Mouse (Mus musculus) adrenal gland, postnatal 14 days (tissue): Measurements from ENCODE around the gene Mrps18a. TPM values are rescaled to one million over a fixed set of nuclear protein-coding genes. Genes with fewer than 3 reads are reported as not detected.

Experiments used
- DNase-seq: peaks from one replicate; pipeline ENCODE4 v3.0.0; 2021; ENCODE audit warnings: mixed read lengths
- long read RNA-seq, 2 experiments: library from polyadenylated mRNA; stranded (forward); transcript quantifications; one replicate each; pipeline ENCODE4 v2.0.0; 2021
- total RNA-seq: library from RNA; stranded (reverse); gene quantifications from 2 replicates; pipeline ENCODE4 v1.2.3, GENCODE M21; 2021

Gene Mrps18a
- total RNA-seq: 107 and 111 TPM in 2 replicates
- long read RNA-seq, experiment 1, transcript Mrps18a-201 (6 exons, 884 nt): major isoform, 130 of 147 reads
- long read RNA-seq, experiment 1, partial matches to known transcripts: 0 of 147 reads
- long read RNA-seq, experiment 1, other reads (novel, unspliced or antisense): 16 of 147 reads
- long read RNA-seq, experiment 2, transcript Mrps18a-201 (6 exons, 884 nt): major isoform, 119 of 130 reads
- long read RNA-seq, experiment 2, partial matches to known transcripts: 3 of 130 reads
- long read RNA-seq, experiment 2, other reads (novel, unspliced or antisense): 7 of 130 reads

GRCm38 (mm10) chr17:46110402-46111289 is at the start of gene Mrps18a:
TSS of gene Mrps18a (plus strand) at chr17:46110986.
- peak; percentile 93 for DNase-seq

GRCm38 (mm10) chr17:46063283-46063973 is 47.4 kb upstream of the Mrps18a start:
- DNase-seq: peak; percentile 24

DNA sequence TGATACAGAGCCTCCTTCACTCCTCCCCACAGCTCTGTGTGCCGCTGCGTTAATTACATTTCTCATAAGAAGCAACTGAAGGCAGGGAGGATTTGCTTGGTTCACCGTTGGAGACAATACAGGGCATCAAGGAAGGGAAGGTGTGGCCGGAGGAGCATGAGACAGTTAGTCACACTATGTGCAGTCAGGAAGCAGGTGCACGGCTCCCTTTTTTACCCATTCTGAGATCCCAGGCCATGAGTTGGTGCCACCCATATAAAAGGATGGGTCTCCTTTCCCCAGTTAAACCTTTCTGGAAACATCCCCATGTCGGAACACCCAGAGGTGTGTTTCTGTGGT is 46.8 kb upstream of the Mrps18a start:
- no peak for DNase-seq

GRCm38 (mm10) chr17:46070046-46070445 is 40.7 kb upstream of the Mrps18a start:
- DNase-seq: peak; percentile 52

GRCm38 (mm10) chr17:46071531-46071930 is 39.3 kb upstream of the Mrps18a start:
- DNase-seq: no peak

DNA sequence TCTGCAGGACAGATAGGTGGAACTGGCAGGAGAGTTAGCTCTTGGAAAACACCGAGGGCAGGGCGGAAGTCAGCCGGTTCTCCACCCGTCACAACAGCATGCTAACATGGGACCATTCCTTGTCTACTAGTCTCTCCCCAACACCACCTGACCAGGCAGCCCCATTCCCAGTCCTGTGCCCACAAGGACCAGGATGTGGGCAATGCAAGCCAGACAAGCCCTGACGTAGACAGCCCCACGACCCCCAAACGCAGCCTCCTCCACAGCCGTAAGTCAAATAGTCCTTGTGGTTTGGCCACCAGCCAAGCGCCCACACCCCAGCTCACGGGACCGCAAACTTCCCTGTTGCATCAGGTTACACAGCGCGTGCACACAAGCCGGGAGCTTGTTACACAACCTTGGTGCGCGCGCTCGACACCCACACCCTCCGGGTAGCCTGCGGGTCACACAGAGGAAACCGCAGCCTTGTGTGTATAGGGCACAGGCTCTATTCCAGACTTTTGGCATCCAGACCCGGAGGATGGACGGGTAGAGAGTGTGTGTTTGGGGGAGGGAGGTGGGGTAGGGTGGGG is 37.0 kb upstream of the Mrps18a start:
- DNase-seq: peak; percentile 90

DNA sequence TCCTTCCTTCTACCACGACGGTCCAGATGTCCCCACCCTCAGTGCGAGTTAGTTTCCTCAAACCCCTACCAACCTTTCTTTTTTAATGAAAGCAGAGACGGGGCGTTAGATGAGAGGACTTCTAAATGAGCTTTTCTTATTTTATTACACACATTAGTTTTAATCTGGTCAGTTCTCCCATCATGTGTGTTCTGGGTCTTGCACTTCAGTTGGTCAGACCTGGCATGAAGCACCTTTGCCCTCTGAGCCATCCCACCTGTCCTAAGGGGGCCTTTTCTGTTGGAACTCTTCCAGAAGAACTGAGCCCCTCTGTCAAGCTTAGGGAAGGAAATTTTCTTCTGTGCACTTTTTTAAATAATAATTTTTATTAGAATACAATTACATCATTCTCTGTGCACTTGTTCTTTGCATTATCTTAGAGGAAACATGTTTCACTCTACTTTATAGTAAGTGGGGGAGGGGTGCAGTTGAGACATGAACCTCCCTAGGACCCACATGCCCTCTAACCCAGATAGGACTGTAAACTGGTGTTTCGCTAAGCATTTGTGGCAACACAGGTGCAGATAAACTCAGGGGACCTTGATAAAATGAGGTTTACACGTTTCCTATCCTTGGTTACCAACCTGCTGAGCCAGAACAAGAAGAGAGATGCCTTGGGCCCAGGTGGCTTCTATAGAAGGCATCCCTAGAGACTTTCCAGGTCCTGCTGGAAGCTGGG is 36.2 kb upstream of the Mrps18a start:
- DNase-seq: no peak

DNA sequence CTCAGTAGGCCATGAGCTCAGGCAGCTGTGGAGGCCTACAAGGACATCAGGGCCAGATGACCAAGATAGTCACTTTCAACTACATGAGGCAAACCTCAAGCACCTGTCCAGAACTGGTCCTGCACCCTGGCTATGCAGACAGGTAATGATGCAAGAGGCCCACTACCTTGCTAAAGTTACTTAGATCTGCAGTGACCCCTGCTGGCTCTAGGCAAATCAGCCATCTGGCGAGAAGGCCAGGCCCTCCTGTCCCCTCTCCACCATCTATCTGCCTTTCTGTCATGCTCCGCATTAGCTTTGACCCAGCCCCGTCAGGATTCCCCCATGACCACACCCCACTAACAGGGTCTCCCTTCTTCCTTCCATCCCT is 35.7 kb upstream of the Mrps18a start:
- DNase-seq: peak; percentile 65

DNA sequence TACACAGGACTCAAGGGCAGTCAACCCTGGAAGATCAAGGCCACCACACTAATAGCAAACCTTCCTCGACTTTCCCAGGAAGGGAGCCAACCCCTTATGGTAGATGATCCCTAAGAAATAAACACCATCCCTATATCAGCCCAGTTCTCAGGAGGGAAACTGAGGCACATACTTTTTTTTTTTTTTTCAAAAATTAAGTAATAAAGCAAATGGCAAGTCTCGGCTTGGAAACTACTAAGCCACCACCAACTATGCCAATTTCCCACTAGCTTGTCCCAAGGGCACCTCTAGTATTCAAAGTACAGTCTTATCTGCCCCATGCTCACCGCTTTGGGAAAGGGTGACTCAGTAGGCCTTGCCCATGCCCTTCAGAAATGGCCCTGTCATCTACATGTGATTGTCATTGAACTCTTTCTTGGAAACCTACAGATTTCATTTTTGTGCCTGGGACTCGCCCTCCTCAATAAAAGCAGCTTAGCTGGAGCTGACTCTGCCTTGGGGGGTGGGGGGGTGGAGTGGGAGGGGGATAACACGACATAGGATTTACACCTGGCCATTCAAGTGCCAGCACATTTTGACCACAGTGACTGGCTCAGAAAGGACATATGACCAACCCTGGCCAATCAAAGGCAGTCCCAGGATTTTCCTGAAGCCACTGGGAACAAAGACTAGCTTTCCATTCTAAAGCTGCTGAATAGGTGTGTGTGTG is 35.1 kb upstream of the Mrps18a start:
- DNase-seq: peak; percentile 63

GRCm38 (mm10) chr17:46076260-46076551 is 34.6 kb upstream of the Mrps18a start:
- DNase-seq: no peak

DNA sequence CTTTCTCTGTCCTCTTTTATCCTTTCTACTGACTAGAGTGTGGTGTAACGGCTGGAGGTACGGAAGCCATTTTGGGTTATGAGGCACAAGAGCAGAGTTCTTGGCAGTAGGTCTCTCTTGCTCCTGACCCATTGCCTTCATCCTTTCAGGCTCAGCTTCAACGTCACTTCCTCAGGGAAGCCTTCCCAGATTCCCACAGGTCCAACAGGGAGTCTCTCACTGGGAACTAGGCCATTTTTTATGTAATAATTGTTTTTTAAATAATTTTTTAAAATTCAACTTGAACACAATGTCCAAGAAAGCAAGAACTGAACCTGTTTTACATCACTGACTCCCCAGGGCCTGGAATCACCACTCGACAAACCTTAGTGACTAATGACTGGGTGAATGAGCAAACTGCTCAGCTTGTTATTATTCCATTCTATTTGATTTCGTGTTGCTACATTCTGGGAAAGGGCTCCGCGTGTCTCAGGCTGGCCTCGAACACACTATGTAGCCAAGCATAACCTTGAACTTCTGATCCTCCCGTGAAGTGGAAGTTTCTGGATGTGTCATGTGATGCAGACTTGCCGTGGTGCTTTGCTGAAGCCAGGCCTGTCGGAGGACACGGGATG is 32.8 kb upstream of the Mrps18a start:
- DNase-seq: peak; percentile 28

DNA sequence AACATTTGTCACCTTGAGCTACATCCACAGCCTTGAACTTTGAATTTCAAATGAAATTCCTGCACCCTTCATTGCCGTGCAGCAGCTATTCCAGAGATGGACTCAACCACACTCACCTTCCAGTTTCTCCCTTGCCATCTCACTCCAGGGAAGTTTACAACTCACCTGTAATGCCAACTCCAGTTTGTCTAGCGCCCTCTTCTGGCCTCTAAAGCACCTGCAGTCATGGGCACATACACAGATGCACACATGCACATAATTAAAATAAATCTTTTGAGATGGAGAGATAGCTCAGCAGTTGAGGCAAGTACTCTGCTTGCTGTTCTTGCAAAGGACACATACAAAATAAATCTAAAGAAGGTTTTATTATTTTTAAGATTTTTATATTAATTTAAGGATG is 31.7 kb upstream of the Mrps18a start:
- DNase-seq: no peak

DNA sequence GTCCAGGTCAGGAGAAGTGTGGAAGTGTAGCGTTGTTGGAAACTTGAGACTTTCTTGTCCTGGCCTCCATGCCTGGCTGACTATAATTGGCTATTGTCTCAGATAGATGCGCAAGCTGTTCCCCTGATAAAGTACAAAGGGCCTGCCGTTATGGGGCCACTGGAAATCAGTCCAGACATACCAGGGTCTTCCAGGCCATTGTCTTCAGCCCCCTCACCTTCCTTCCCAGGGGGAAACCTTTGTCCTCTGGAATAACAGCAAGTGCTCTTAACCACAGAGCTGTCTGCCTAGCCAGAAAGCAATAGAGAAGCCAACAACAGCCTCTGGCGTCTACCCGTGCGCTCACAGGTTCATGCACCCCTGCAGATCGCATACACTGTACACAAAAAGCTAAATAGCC is 30.4 kb upstream of the Mrps18a start:
- DNase-seq: no peak

- no peak for DNase-seq
Measured at GRCm38 (mm10) chr17:46081042-46081441, 29.7 kb upstream of the Mrps18a start.

DNA sequence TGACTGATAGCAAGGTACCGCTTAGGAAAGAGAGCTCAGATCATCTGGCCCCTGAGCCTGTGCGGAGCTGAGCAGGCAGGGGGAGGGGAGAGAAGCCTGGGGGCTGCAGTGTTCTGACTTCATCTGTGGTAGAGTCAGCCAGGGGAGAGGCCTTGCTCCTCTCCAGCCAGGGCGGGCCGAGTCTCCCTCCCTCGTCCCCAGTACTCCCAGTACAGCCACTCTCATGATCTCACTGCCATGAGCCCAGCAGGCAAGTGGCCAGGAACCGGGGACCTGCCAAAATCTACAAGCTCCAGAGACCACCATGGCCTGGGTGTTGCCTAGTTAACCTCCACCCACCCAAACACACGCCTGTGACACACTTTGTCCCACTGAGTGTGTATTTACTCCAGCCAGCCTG is 29.1 kb upstream of the Mrps18a start:
- DNase-seq: peak; percentile 35

GRCm38 (mm10) chr17:46083381-46083780 is 27.4 kb upstream of the Mrps18a start:
- no peak for DNase-seq

DNA sequence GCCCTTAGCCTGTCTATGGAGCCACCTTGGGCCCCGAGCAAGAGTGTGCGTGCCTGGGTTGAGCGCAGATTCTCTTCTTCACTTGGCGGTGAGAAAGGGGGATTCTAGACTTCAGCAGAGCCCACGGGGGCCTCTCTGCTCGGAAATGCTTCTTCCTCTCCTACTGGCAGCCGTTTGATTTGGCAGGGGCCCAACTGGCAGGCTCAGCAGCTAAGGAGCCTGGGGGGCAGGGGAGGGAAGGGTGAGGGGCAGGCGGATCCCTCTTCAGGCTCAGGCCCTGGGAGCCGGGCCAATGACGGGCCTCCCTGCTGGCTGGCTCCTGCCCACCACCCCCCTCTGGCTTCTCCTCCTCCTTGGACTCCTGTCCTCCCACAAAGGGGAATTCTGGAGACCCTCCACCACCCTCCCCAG is 26.7 kb upstream of the Mrps18a start:
- peak; percentile 90 for DNase-seq

DNA sequence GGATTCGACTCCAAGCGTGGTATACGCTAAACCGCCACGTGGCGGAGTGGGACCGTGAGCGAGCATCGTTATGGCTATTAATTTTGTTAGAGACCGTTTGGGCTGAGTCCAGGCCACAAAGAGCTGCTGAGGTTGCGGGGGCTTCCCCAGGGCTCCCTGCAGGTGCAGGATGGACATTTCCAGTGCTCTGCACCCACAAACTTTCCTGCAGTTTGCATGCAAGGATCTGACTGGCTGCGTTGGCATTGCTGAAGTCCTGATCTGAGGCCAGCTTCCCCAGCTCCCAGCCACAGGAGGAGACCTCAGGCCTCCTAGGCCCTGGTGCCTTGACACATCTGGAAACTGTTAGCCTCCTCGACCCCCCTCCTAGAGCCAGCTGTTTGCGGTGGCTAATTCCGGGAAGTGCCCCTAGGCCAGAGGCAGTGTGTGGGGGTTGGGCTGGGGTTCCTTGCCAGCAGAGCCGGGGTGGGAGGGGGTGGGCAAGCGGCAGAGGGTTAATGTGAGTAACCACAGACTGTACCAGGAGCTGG is 24.4 kb upstream of the Mrps18a start:
- no peak for DNase-seq

DNA sequence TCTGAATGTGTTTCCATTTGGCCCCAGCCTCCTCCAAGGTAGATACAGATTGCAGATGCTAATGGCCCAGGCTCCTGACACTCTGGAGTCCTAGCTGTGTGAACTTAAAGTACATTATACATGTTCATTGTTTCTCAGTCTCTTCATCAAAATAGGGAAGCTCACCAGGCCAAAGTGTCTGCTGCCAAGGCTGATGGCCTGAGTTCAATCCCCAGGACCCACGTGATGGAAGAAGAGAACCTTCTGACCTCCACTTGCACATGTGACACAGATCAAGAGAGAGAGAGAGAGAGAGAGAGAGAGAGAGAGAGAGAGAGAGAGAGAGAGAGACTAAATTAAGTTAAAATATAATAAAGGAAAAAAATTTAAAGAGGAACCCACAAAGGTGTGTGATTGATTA is 19.4 kb upstream of the Mrps18a start:
- DNase-seq: no peak

- DNase-seq: no peak
Measured at GRCm38 (mm10) chr17:46091899-46092298, 18.9 kb upstream of the Mrps18a start.

- DNase-seq: no peak
Measured at GRCm38 (mm10) chr17:46098525-46098924, 12.3 kb upstream of the Mrps18a start.
